Mouse (Mus musculus): ENCODE results near the gene Vwa8.
"Not testable (repeated sequence)": the region's sequence is repeated elsewhere in the genome, so short reads cannot be mapped to it uniquely, and the experiment has no call there.

Gene Vwa8

DNA sequence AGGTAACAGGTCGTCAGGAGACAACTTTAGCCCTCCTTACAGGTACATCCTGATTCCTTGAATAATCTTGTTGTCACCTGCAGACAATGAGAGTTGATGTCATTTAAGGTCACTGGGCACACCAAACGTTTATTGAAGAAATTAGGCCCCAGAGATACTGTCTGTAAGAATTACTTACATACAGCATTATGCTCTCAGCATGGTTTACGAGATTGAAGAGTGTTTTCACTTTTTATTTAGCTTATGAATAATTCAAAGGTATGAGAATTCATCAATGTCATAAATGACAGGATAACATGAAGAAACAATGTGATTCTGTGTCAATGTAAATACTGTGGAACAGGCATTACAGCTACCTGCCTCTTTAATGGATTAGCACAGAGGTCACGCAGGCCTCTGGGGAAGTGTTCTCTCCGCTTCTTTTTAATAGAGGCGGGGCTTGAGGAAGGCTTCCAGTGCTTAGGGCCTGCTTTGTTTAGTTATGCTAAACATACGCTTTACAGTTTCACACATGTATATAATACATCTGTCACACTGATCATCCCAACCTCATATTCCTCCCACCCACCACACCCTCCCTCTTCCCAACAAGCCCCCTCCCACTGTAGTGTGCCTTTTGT, 37.2 kb downstream of the Vwa8 start:
- DNase-seq (ENCODE audit: low read depth), result no peak

DNA sequence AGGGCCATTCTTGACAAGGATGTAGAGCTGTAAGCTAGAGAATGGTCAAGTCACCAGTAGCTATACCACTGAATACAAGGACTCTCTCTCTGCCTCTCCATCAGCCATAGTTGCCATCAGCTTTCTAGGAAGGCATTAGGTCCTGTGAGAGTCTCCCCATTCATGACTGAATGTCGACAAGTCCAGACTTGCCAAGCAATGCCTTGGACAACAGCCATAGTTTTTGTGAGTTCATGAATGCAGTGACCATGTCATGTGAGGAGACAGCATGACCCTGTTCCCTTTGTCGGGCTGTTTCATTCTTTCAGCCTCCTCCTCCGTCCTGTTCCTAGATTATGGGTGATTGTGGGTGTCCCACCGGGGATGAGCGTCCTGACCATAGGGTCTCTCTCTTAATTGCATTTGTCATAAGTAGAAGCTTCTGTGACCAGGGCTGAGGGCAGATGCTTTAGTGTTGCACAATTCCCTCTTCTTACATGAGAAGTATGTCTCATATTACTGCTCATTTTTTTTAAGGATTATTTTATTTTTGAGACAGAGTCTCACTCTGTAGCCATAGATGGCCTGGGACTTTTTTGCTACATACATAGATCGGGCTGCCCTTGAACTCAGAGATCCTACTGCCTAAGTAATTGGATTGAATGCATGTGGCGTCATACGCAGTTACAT, 37.8 kb downstream of the Vwa8 start:
- no peak for DNase-seq (ENCODE audit: low read depth)

DNA sequence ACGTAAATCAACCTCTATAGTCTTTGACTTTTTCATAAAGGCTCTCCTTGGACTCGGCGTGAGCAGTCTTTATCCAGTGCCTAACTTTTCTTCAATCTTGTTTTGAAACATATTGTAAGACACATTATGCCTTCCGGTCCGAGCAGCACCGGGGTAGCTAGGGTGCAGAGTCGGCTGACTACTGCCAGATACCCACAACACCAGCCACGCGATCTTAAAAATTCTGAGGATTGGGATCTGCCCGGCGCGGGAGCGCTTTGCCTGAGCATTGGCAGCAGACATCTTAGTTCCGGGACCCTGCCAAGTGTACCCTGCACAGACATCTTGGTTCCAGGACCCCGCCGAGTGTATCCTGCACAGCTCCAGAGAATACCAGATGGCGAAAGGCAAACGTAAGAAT, 38.6 kb downstream of the Vwa8 start:
- DNase-seq (ENCODE audit: low read depth), result not testable (repeated sequence)

DNA sequence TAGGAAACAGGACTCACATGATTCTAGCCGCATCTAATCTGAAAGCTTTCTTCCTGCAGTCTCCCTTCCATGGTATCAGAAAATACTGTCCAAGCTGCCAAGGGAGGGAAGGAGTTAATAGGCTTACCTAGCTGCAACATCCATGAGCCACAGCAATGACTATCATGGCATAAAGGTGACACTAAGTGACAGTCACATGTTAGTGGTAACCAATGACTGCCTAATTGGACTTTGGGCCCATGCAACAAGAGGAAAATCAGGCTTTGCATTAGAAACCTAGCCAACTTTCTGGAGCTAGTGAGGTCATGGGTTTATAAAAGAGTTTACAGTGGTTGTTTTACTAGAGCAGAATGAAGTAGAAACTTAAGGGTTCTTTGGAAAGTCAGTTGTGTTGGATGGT, 46.6 kb downstream of the Vwa8 start:
- DNase-seq (ENCODE audit: low read depth), result no peak

DNA sequence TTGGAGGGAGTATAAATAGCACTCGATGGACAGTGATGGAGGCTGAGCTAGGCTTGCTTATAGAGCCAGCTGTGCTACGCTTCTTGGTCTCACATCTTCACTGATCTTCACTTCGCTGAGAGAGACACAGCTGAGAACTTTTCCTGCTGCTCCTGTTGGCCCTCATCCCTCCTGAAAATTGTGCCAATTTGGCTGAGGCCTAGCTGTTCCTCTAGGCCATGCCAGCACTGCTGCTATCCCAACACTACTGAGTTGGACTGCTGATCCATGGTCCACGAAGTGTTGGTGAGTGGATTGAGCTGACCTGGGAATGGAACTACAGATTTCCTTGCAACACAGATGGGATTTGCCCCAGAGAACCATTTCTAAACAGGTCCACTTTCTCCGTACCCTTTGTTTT, 47.4 kb downstream of the Vwa8 start:
- DNase-seq (ENCODE audit: low read depth), result no peak

DNA sequence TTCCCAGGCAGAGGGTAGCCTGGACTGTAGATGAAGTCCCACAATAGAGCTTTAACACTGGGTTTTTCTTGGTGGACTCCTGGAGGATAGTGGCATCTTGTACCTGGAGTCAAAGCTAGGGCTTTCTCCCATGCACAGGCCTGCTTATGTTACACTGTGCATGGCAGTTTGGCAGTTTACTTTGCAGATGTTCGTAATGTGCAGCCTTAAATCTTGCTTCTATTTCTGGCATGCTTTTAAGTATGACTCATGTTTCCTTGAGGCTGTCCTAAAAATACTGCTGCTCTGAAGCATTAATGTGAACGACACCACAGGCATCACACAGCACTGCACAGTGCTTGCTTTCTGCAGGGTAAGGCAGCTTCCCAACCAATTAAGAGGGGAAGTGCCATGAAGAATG, 51.9 kb downstream of the Vwa8 start:
- DNase-seq (ENCODE audit: low read depth), result no peak

DNA sequence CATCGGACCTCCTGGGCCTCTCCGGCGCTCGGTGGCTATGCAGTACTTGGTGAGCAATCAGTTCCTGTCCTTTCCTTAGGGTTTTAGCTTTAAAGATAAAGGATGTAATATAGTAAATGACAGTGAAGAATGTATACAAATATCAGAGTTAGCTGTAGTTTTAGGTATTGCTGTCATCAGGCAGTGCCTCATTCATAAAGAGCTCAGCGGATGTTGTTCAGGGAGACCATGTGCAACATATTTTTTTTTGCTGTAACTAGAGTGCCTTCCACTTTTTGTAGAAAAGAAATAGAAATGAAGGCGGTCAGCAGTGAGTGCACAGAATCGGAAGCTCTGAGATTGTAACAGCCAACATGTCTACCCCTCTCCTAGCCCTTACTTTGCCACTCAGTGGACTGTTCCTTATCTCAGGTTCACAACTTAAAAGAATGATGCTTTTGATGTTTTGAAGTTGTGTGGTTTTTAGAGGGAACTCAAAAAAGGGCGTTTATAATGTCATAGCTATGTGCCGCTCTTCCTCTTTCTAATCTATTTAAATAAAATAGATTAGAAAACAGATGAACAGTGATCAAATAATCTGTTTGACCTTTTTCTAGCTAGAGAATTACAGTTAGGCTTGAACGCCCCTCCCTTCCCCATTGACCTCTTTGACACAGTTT, 59.5 kb downstream of the Vwa8 start:
- peak; percentile 32 for DNase-seq (ENCODE audit: low read depth)

DNA sequence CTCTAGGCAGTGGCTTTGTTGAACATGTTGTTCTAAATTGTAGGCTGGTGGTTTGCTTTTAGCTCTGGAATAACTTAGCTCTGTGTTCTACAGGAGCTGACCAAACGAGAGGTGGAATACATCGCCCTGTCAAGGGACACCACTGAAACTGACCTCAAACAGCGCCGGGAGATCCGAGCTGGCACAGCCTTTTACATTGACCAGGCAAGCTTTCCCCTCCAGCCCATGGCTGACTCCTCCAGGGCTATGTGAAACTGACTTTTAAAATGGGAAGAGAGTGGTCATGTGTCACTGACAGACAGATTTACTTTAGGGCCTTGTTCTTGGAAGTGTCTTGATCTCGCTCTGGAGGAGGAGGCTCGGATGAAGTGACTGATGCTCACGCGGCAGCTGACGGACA, 63.2 kb downstream of the Vwa8 start:
- no peak for DNase-seq (ENCODE audit: low read depth)

DNA sequence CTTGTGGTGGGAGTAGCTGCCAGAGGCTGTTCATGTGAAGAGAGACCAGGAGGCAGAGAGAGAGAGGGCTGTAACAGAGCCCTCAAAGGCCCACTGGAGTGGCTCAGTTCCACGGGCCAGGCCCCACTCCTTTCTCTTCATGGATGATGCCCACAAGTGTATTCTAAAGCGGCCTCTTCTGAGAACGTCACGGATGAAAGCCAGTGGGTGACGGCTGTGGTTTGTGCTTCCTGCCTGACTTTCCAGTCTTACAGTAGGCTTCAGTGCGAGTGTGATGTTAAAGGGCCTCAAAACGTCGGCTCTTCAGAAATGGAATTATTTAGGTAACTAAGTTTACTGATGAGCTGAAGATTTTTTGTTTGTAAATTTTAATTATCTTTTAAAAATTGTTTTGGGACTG, 65.3 kb downstream of the Vwa8 start:
- DNase-seq (ENCODE audit: low read depth), result peak; percentile 82

DNA sequence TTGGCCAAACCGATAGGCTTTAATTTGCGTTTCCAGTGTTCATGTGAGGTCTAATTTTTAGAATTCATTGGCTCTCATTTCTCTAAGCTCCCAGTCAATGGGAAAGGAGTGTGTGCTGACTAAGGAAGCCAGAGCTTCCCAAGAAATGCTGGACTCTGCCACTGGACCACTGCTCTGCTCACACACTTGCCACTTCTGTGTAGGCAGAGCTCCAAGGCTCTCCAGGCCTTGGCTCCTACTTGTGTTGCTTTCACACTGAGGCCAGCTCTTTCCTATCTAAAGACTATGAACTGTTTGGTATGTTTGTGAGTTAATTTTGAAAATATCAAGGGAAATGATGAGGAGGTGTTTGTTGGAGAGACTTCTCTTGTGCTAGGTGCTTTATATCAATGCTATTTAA, 67.8 kb downstream of the Vwa8 start:
- DNase-seq (ENCODE audit: low read depth), result no peak

DNA sequence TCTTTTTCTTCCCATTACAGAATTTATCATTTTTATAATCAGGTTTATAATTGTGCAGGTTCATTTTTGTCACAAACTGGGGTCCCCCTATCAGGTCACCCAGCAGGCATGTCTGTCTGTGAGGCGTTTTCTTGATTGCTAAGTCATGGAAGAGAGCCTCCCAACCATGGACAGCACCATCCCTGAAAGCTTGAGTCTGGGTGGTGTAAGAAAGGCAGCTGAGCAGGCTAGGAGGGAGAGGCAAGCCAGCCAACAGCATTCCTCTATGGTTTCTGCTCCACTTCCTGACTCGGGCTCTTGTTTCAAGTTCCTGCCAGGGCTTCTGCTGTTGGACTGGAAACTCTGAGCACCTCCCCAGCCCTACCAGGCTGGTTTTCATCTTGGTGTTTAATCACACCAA, 72.4 kb downstream of the Vwa8 start:
- no peak for DNase-seq (ENCODE audit: low read depth)

DNA sequence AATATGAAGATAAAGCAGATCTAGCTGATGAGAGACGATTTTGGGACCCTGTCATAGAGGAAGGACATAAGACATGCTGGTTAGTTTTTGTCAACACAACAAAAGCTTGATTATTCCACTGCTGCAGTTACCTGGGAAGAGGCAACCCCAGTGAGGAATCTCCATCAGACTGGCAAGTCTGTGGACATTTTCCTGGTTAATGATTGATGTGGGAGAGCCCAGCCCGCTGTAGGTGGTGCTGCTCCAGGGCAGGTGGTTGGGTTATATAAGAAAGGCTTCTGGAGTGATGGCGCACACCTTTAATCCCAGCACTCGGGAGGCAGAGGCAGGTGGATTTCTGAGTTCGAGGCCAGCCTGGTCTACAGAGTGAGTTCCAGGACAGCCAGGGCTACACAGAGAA, 74.8 kb downstream of the Vwa8 start:
- no peak for DNase-seq (ENCODE audit: low read depth)

DNA sequence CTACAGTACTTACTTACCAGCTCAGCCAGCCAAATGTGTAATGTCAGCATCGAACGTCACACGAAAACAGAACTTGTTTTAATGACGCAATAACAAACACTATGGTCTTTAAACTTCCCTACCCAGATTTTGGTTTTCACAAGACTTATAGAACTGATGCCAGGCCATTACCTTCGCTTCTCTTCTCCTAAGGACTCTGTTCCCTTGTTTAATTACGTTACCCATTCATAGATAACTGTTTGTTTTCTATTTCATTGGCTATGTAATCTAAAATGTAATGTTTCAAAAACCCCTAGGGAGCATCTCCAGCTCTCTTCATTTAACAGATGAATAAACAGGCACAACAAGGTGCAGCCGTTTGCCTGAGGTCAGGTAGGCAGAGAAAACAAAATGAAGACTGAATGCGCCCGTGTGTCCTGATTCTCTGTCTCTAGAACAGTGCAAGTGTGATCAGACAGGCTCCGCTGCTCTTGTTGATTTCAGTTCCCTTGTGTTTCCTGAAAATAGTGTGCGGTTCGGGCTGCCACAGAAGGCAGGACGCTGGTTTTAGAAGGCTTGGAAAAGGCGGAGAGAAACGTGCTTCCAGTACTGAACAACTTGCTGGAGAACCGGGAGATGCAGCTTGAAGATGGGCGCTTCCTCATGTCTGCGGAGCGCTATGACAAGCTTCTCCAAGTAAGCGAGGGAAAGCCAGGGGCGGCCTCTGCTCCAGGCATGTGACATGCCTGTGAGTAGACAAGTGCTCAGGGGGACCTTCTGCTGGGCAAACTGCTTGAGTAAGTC, 76.1 kb downstream of the Vwa8 start:
- DNase-seq (ENCODE audit: low read depth), result no peak

DNA sequence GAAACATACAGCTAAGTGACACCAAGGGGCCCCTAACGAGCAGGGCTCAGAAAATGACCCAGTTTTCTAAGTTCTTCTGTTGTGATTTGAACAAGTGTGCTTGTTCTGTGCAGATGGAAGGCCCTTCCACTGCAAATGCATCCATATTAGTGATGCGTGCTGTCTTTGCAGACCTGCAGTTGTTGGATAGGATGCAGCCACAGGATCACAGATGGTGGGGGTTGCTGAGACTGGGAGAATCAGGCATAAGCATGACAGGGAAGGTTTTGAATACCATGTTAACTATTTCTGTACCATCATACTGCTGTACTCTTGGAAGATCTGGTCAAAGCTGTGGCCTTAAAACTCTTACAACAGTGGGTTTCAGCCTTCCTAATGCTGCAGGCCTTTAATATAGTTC, 83.2 kb downstream of the Vwa8 start:
- no peak for DNase-seq (ENCODE audit: low read depth)

DNA sequence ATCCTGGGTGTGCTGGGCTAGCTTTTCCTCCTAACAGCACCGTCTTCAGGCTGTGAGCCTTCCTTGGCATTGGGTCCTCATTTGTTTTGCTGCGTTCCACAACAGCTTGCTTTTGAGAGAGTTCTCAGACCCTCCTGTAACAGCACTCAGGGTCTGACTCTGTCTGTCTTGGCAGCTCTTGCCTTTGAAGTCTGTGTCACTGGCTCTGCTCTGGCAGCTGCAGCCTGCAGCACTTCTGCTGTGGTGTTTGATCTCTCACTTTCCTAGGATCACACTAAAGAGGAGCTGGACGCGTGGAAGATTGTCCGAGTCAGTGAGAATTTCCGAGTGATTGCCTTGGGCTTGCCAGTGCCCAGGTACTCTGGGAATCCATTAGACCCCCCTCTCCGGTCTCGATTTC, 84.5 kb downstream of the Vwa8 start:
- DNase-seq (ENCODE audit: low read depth), result no peak

DNA sequence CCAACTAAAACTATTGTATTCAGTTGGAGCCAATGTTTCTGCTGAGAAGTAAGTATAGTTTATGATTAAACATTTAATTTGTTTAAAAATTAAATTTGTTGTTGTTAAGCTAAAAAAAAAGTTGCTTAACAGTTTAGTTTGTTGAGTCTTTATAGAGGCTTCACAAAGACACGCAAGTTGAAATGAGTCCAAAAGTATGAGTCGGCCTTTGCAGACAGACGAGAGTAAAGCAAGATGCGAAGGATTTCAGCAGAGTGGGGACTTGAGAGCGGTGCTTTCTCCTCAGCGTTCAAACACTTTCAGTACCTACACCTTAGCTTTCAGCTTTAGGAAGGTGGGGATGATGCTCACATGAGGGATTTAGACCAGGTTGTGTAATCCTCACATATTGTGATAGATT, 85.7 kb downstream of the Vwa8 start:
- DNase-seq (ENCODE audit: low read depth), result no peak

DNA sequence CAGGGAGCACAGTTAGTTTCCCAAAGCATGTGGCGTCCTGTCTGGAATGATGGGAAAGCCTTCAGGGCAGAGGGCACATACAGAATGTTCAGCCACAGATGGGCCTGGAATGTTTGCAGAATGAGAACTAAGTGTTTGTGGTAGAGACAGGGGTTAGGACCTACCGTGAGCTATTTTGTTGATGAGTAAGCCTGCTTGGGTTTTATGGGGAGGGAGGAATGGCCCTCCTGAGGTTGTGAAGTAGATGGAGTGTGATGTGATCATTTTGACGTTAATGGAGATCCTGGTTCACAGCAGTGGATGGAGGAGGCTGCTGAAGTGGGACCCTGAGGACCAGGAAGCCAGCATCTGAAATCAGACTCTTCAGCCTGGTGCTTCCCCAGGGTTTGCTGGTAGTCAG, 86.9 kb downstream of the Vwa8 start:
- no peak for DNase-seq (ENCODE audit: low read depth)

DNA sequence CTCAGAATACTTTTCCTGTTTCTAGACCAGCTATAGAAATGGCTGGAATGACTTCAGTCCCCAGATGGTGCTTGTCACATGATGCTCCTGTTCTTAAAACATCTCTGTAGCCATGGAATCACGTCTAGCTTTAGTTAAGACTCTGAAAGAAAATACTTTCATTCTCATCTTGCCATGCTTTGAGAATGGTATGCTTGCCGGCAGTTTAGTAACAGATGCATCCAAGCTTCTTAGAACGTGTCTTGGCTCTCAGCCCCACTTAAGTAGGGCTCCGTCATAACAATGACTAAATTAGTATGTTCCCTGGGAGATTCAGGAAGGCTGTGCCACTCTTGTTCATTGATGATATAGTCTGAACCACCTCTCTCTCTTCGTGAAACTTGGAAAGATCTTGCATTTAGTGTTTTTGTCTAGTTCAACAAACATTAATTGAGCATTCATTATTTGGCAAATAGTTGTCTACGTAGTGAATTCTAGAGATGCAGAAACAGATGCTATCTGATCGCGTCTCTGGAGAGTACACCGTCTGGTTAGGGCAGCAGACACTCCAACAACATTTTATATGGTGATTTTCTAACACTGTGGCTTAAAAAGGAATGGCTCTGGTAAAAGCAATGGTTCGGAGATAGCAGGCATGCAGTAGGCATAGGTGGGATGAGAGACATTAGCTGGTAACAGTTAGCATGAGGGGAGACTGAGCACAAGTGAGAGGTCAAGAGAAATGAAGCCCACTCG, 93.1 kb downstream of the Vwa8 start:
- no peak for DNase-seq (ENCODE audit: low read depth)

DNA sequence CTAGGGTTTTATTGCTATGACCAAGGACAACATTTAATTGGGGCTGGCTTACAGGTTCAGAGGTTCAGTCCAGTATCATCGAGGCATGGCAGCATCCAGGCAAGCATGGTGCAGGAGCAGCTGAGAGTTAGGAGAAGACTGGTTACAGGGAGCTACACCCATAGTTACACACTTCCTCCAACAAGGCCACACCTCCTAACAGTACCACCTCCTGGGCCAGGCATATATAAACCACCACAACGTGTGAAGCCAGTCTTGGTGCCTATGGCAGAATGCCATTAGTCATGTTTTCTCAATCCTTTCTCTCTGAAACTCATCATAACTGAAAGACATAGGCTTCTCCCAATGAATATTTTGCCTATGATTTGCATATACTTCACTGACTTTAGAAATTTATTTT, 106.9 kb downstream of the Vwa8 start:
- no peak for DNase-seq (ENCODE audit: low read depth)

DNA sequence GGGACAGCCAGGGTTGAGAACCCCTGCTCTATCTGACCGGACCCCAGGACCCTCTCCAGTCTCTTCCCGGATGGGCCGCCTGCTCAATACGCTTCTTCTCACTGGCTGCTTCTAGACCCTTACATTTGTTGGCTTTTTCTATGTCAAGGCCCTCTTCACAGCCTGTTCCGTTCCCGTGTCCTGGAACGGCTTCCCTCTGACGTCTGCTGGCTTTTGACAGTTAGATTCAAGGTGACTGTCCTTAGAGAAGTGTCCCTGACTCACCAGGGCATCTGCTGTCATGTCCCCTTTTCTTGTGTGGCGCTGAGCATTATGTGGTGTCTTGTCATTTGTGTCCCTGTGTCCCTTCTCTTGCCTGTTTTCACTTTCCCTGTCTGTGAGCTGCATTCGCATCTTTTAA, 121.8 kb downstream of the Vwa8 start:
- no peak for DNase-seq (ENCODE audit: low read depth)

DNA sequence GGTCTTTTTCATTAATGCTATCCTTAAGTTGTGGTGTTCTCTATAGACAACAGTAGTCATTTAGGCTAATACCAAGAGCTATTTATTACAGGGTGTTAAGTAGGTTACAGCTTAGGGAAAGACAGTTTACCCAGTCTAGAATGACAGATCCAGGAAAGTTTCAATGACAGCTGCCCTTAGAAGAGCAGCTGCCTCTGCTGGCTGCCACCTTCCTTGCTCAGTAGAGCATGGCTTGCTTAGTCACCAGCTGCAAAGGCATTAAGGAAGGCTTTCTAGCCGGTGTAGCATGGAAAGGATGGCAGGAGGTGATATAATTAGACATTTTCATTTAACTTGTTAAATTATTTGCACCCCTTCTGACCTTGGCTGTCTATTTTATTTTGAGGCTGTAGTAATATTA, 123.6 kb downstream of the Vwa8 start:
- no peak for DNase-seq (ENCODE audit: low read depth)

DNA sequence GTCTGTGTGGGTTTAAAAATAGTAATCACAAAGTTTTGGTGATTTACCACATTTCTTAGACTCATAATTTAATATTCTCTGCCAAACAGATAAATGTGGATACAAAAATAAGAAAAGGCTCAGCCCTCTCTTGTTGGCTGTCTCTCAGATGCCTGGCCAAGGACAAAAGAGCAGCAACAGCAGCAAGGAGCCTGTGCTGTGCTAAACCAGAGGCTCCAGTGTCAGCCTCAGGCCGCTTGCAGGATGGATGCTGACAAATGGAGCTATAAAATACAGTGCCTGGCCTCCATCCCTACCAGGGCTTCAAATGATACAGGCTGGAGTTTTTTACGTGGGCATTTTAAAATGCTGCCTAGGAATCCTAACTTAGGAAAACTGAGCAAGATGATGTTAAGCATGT, 134.3 kb downstream of the Vwa8 start:
- DNase-seq (ENCODE audit: low read depth), result no peak
